Mouse (Mus musculus) stomach, postnatal 0 days (tissue): ENCODE data around the gene Cd81.

Experiments
- CTCF ChIP-seq: IDR thresholded peaks from 2 replicates; pipeline ENCODE4 v1.5.1; 2016; ENCODE audit warnings: antibody characterized with exemption, low read depth, mild to moderate bottlenecking, moderate library complexity
- EP300 ChIP-seq: optimal IDR thresholded peaks from 2 replicates; pipeline ENCODE3; 2016; ENCODE audit warnings: antibody characterized with exemption

DNA sequence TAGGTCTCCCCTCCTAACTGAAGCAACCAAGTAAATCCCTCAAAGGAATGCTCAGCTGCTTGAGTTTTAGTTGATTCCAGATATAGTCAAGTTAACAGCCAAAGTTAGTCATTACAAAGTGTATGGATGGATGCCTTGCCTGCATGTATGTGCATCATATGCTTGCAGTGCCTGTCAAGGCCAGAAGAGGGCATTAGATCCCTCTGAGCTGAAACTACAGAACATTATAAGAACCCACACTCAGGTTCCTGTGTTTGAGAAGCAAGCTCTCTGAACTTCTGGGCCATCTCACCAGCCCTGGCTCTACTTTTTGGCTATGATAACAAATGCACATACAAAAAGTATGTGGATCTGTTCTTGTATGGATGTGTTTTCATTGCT, 7.7 kb upstream of the Cd81 start:
- TF ChIP-seq CTCF, result peak; percentile 38
- no peak for TF ChIP-seq EP300
